Mouse (Mus musculus): ENCODE measurements around the gene Gm8773. TPM values are rescaled to one million over a fixed set of nuclear protein-coding genes. Genes with fewer than 3 reads are reported as not detected.

The Gm8773 gene
- polyA plus RNA-seq, 1 experiment from 2014 or later: 4.7 TPM

DNA sequence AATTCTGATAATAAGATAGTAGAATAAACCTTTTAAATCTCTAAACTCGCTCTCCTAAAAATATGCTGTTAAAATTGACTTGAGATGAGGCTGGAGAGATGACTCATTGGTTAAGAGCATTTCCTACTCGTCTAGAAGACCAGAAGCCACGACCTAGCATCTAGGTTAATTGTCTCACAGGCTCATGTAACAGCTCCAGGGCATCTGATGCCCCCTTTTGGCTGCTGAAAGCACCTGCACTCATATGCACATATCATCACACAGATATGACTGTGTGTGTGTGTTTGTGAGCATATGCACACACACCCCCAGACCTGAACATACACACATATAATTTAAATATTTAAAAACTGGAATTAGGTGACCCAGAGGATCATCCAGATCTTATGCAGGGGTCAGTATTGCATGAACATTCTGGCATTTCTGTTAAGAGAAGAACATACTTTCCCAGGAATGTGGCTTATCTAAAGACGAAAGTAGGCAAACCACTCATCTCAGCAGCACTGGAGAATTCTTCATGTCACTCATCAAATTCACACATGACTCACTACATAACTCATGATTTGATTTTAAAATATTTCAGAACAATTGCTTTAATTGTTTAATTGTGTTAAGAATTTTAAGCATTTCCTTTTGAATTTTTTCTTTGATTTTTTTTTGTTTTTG is 12.4 kb upstream of the Gm8773 start:
- H3K36me3 ChIP-seq (ENCODE audit: control insufficient read depth, insufficient read depth, low read length): no peaks in the 10 kb centered on the region
- H3K4me3 ChIP-seq (ENCODE audit: low read depth, low read length): no peak overlapping the region
- peaks cover 3% of the 10 kb centered on the region; the same call in 1 of the 2 replicates for H3K4me1 ChIP-seq (replicated peaks; ENCODE audit: control insufficient read depth, insufficient read depth, low read length)
- 78% methylated on average over 4 of the region's 4 CpGs for WGBS
- no peaks in the 10 kb centered on the region for H3K9me3 ChIP-seq (ENCODE audit: control insufficient read depth, low read length)
- H3K4me2 ChIP-seq (ENCODE audit: low read depth, low read length, severe bottlenecking): no peak overlapping the region
- no peak overlapping the region for H3K27ac ChIP-seq (ENCODE audit: low read depth, low read length)
- ATAC-seq (replicated peaks; ENCODE audit: low FRiP score): no peak
- H3K27me3 ChIP-seq (ENCODE audit: control insufficient read depth, insufficient read depth, low read length): no peaks in the 10 kb centered on the region
- DNase-seq (ENCODE audit: low spot score): no peak
- no peak overlapping the region for H3K9ac ChIP-seq (ENCODE audit: low read length)

- Histone ChIP-seq H3K9me3 (ENCODE audit: control insufficient read depth, low read length) (no peaks in the 10 kb centered on the region), H3K4me1 (replicated peaks; ENCODE audit: control insufficient read depth, insufficient read depth, low read length) (peaks cover 3% of the 10 kb centered on the region; the same call in 1 of the 2 replicates), H3K4me2 (ENCODE audit: low read depth, low read length, severe bottlenecking) (no peak overlapping the region), H3K27me3 (ENCODE audit: control insufficient read depth, insufficient read depth, low read length) (no peaks in the 10 kb centered on the region), H3K27ac (ENCODE audit: low read depth, low read length) (no peak overlapping the region), H3K9ac (ENCODE audit: low read length) (no peak overlapping the region), H3K36me3 (ENCODE audit: control insufficient read depth, insufficient read depth, low read length) (no peaks in the 10 kb centered on the region), H3K4me3 (ENCODE audit: low read depth, low read length) (no peak overlapping the region)
- DNase-seq (ENCODE audit: low spot score) (no peak), ATAC-seq (replicated peaks; ENCODE audit: low FRiP score) (no peak)
- 80% methylated on average over 3 of the region's 3 CpGs for WGBS
These were observed 11.2 kb upstream of the Gm8773 start for GRCm38 (mm10) chr5:5562435-5562834.

DNA sequence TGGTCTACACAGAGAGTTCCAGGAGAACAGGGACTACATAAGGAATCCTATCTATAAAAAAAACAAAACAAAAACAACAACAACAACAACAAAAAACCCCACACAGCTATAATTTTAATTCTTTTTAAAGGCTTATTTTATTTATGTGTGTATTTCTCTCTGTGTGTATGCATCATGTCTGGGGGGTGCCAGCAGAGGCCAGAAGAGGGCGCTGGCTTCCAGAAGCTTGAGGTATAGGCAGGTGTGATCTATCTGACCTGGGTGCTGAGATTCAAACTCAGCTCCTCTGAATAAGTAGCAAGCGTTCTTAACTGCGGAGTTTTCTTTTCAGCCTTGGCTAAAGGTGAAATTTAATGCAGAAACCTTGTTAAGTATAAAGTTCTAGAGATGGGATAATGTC is 14.1 kb downstream of the Gm8773 start:
- Histone ChIP-seq H3K4me2 (ENCODE audit: low read depth, low read length, severe bottlenecking) (no peak overlapping the region), H3K27ac (ENCODE audit: low read depth, low read length) (no peak overlapping the region), H3K4me1 (replicated peaks; ENCODE audit: control insufficient read depth, insufficient read depth, low read length) (no peaks in the 10 kb centered on the region), H3K9me3 (ENCODE audit: control insufficient read depth, low read length) (no peaks in the 10 kb centered on the region), H3K27me3 (ENCODE audit: control insufficient read depth, insufficient read depth, low read length) (no peaks in the 10 kb centered on the region), H3K9ac (ENCODE audit: low read length) (no peak overlapping the region), H3K4me3 (ENCODE audit: low read depth, low read length) (no peak overlapping the region), H3K36me3 (ENCODE audit: control insufficient read depth, insufficient read depth, low read length) (no peaks in the 10 kb centered on the region)
- DNase-seq (ENCODE audit: low spot score): no peak
- 87% methylated on average over 3 of the region's 3 CpGs for WGBS
- no peak for ATAC-seq (replicated peaks; ENCODE audit: low FRiP score)

DNA sequence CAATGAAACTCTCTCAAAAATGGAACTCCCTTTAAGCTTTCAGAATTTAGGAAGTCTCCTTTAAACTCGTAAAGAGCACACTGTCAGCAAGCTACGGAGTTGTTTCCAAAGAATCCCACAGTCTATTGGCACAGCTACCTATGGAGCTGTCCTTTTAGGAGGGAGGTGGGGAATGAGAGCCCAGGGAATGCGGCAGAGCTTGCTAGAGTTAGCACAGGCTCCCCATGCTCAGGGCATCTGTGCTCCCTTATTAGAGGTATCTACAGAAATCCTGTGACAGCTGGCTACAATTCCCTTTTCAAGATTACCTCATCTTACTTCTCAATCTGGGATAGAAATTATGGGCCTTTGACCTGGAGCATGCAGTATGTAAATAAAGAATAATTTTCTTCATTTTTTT is 36.9 kb downstream of the Gm8773 start:
- no peaks in the 10 kb centered on the region for H3K36me3 ChIP-seq (ENCODE audit: control insufficient read depth, insufficient read depth, low read length)
- H3K4me2 ChIP-seq (ENCODE audit: low read depth, low read length, severe bottlenecking): no peak overlapping the region
- H3K27me3 ChIP-seq (ENCODE audit: control insufficient read depth, insufficient read depth, low read length): no peaks in the 10 kb centered on the region
- H3K9me3 ChIP-seq (ENCODE audit: control insufficient read depth, low read length): no peaks in the 10 kb centered on the region
- no peaks in the 10 kb centered on the region for H3K4me1 ChIP-seq (replicated peaks; ENCODE audit: control insufficient read depth, insufficient read depth, low read length)
- H3K4me3 ChIP-seq (ENCODE audit: low read depth, low read length): no peak overlapping the region
- H3K27ac ChIP-seq (ENCODE audit: low read depth, low read length): no peak overlapping the region
- DNase-seq (ENCODE audit: low spot score) (no peak), ATAC-seq (replicated peaks; ENCODE audit: low FRiP score) (no peak)
- WGBS: 66% methylated on average over 3 of the region's 3 CpGs
- no peak overlapping the region for H3K9ac ChIP-seq (ENCODE audit: low read length)

DNA sequence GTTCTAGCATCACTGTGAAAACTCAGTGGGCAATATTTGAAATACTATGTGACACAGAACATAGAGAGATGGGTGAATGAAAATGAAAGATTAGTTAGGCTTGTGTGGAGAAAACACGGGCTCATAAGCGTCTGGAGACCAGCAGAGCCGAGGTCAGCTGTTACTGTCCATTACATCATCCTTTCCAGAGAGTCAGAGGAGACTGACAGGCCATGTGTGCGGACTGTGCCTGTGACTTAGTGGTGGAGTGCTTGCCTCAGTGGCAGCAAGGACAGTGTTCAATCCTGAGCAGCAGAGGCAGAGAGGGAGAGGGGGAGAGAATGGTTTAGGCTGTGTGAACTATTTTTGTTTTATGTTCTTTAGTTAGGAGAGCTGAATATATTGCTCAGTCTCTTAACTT is 44.7 kb downstream of the Gm8773 start:
- Histone ChIP-seq H3K4me3 (ENCODE audit: low read depth, low read length) (no peak overlapping the region), H3K4me1 (replicated peaks; ENCODE audit: control insufficient read depth, insufficient read depth, low read length) (no peaks in the 10 kb centered on the region), H3K27ac (ENCODE audit: low read depth, low read length) (no peak overlapping the region), H3K36me3 (ENCODE audit: control insufficient read depth, insufficient read depth, low read length) (no peaks in the 10 kb centered on the region), H3K9me3 (ENCODE audit: control insufficient read depth, low read length) (no peaks in the 10 kb centered on the region), H3K4me2 (ENCODE audit: low read depth, low read length, severe bottlenecking) (no peak overlapping the region), H3K9ac (ENCODE audit: low read length) (no peak overlapping the region), H3K27me3 (ENCODE audit: control insufficient read depth, insufficient read depth, low read length) (no peaks in the 10 kb centered on the region)
- no peak for DNase-seq (ENCODE audit: low spot score)
- no peak for ATAC-seq (replicated peaks; ENCODE audit: low FRiP score)
- WGBS: 68% methylated on average over 4 of the region's 4 CpGs

DNA sequence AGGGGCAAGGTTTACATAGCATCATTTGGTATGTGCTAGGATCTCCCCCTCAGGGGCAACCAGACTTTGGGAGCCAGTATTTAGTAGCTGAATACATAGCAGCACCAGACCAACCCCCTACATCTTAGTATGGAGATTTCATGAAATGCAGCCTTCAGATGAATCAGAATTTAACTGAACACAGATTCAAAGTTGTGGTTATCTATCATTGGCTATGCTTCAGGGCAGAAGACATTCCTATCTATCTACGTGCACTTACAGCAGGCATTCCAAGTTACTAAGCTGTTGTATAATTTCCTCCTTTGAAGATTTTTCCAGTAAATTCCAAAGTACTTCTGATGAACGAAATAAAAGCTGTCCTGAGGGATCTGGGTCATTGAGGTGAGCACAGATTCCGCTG is 51.9 kb downstream of the Gm8773 start:
- H3K27me3 ChIP-seq (ENCODE audit: control insufficient read depth, insufficient read depth, low read length): no peaks in the 10 kb centered on the region
- no peak overlapping the region for H3K4me2 ChIP-seq (ENCODE audit: low read depth, low read length, severe bottlenecking)
- H3K9me3 ChIP-seq (ENCODE audit: control insufficient read depth, low read length): no peaks in the 10 kb centered on the region
- no peak for ATAC-seq (replicated peaks; ENCODE audit: low FRiP score)
- DNase-seq (ENCODE audit: low spot score): no peak
- no peak overlapping the region for H3K4me3 ChIP-seq (ENCODE audit: low read depth, low read length)
- no peak overlapping the region for H3K9ac ChIP-seq (ENCODE audit: low read length)
- no peaks in the 10 kb centered on the region for H3K4me1 ChIP-seq (replicated peaks; ENCODE audit: control insufficient read depth, insufficient read depth, low read length)
- H3K27ac ChIP-seq (ENCODE audit: low read depth, low read length): no peak overlapping the region
- H3K36me3 ChIP-seq (ENCODE audit: control insufficient read depth, insufficient read depth, low read length): no peaks in the 10 kb centered on the region
- WGBS: 84% methylated on average over 3 of the region's 3 CpGs

Other genes starting within 250 kb of the Gm8773 start
- 23.5 and 24.0 TPM in 2 replicates for gene Cdk14, start 153.5 kb upstream of the Gm8773 start, polyA plus RNA-seq (2014; fragmentation: Nextera tagmentation; extraction: Ambion mirVana)
- gene 1700015F17Rik, start 94.7 kb upstream of the Gm8773 start, polyA plus RNA-seq (2014; fragmentation: Nextera tagmentation; extraction: Ambion mirVana): not detected in 2 replicates
- gene Cldn12, start 58.8 kb upstream of the Gm8773 start, polyA plus RNA-seq (2014; fragmentation: Nextera tagmentation; extraction: Ambion mirVana): 34.9 and 41.3 TPM in 2 replicates
- gene Gtpbp10, start 14.3 kb upstream of the Gm8773 start, polyA plus RNA-seq (2014; fragmentation: Nextera tagmentation; extraction: Ambion mirVana): 36.0 and 40.7 TPM in 2 replicates
- 3.9 and 7.0 TPM in 2 replicates for gene Cfap69, start 90.4 kb downstream of the Gm8773 start, polyA plus RNA-seq (2014; fragmentation: Nextera tagmentation; extraction: Ambion mirVana)
- 7.8 and 8.0 TPM in 2 replicates for gene Steap2, start 120.8 kb downstream of the Gm8773 start, polyA plus RNA-seq (2014; fragmentation: Nextera tagmentation; extraction: Ambion mirVana)
- 4.5 and 4.8 TPM in 2 replicates for gene Steap1, start 175.5 kb downstream of the Gm8773 start, polyA plus RNA-seq (2014; fragmentation: Nextera tagmentation; extraction: Ambion mirVana)